Mouse (Mus musculus): ENCODE results near the gene Rbfox2. TPM values are rescaled to one million over a fixed set of nuclear protein-coding genes. Genes with fewer than 3 reads are reported as not detected.
A peak's percentile ranks its signal among the peaks of the same experiment; 100 is the strongest.

The Rbfox2 gene
- total RNA-seq, 2 experiments from 2014 or later, result 54.4 to 64.7 TPM

DNA sequence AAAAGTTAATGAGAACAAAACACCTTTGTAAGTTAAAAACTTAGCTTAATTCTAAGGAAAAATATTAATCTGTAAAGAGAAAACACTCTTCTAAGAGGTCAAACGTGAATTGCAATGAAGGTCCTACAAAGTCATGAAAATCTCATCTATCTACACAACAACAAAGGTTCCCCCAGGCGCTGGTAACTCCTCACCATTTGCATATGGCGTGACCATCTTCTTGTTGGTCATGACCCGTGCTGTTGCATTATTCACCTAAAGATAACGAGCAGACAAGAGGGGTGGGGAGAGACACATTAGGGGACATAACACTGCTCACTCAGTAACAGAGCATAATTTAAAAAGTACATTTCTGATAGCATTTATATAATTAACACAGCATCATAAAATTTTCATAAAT, 204.1 kb downstream of the Rbfox2 start:
- DNase-seq, result no peak

DNA sequence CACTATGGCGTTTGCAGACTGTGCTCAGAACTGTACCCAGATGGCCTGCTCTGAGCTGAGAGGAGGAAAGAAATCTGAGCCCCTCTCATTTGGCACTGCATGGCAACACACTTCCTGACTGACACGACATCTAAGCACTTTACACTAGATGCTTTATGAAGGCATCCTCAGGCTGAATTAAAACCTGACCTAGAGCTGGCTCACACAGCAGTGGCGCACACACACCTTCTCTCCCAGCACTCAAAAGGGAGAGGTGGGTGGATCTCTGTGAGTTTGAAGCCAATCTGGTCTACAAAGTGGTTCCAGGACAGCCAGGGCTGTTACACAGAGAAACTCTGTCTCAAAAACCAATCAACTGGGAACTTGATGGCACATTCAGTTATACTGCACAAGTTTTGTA, 207.0 kb downstream of the Rbfox2 start:
- no peak for DNase-seq

DNA sequence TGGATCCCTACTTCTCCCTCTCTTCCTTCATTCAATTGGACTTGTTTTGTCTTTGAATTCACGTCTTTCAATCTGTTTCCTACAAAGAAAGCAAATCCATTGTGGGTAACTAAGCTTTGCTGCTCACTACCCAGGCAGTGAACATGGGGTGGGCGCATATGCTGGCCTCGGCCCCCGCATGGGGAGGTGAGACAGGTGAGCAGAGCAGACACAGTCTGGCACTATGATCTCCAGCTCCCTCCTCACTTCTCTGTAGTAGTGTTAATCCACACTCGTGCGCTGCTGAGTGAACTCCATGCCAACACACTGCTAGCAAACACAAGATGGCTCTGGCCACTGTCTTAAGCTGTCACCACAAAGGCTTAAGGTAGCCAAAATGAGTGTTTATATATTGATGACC, 209.4 kb downstream of the Rbfox2 start:
- no peak for DNase-seq

- DNase-seq, result peak; percentile 69 to 81
Measured at GRCm38 (mm10) chr15:77095216-77095615, 211.6 kb downstream of the Rbfox2 start.

- DNase-seq, result no peak
Measured at GRCm38 (mm10) chr15:77094431-77094830, 212.4 kb downstream of the Rbfox2 start.

DNA sequence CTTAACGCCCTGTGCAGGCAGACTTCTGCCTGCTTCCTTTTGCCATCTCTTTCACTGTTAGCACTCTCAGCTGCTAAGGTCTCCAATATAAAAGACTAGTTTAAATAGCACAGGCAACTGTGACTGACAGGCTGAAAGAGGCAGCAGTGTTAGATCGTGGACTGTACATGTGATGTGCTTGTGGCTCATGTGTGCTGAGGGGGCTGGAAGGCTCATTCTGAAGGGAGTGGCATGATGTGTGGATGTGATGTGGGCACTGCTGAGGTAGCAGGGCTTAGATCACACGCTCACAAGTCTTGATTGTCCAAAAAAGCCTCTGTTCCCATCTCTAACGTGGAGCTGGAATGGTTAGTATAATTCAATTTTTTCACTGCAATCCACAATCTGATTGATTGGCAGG, 215.4 kb downstream of the Rbfox2 start:
- no peak for DNase-seq

DNA sequence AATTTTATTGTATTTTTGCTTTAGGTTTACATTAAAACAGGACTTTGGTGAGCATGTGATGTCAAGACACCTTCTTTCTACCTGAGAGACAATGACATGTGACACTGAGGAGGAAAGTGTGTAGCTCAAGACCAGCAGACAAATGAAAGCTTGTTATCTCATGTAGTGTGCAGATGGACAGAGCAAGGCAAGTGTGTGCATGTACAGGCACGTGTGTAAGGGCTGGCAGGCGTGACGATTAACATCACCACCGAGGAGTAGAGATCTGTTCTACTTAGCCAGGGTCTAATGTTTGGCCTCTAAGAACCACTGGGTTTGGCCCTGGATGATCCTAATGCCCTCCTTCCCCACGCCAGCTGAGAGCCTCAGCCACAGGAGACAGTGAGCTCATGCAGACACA, 216.3 kb downstream of the Rbfox2 start:
- no peak for DNase-seq

- no peak for DNase-seq
Measured at GRCm38 (mm10) chr15:77089249-77089648, 217.6 kb downstream of the Rbfox2 start.

DNA sequence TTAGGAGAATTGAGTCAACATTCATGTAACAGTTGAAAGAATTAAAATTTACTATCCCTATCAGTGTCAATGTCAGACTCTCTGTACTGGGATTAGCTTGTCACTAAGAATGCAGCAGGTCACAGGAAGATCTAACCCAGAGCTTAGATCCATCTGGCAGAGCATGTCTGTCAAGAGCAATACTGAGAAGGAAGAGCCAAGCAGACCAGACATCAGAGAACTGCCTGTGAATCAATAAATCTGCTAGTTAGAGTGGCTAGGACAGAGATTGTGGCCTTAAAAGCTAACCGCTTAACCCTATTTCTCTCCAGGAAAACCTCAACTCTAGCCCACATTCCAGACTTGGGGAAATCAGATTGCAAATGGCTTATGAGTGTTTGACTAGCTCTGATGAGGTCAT, 220.3 kb downstream of the Rbfox2 start:
- DNase-seq, result no peak

DNA sequence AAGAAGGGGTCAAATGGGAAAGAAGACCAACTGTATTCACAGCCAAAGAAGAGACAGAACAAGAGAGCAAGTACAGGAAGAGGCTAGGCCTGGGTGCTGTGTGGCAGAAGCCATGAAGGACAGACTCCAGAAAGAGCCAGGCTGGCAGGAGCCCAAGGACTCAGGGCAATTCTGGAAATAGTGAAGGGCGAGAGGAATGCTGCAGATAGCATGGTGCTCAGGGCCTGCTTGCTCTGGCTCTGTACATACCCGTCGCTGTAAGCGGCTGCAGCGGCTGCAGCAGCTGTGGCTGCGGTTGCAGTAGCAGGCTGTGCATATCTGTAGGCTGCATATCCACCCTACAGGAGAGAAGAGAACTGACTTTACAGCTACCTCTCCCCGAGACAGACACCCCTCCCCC, 221.0 kb downstream of the Rbfox2 start:
- peak; percentile 93 to 94 for DNase-seq

DNA sequence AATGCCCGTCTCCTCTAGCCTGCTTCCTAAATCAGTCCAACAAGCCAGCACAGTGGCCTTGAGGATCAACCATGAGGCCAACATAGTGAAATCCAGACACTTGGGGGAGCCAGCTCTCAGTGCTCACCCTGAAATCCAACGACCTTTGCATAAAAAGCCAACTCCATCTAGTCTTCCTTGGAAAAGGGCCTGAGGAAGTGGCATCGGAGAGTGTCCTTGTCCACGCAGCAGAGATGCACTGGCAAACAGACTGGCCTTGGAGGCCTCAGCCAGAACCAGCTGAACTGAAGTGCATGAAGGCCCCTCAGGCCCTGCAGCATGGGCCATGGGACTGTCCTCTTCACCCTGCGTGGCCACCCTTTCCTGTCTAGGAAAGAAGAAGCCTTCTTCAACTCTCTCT, 225.3 kb downstream of the Rbfox2 start:
- peak; percentile 70 to 79 for DNase-seq

DNA sequence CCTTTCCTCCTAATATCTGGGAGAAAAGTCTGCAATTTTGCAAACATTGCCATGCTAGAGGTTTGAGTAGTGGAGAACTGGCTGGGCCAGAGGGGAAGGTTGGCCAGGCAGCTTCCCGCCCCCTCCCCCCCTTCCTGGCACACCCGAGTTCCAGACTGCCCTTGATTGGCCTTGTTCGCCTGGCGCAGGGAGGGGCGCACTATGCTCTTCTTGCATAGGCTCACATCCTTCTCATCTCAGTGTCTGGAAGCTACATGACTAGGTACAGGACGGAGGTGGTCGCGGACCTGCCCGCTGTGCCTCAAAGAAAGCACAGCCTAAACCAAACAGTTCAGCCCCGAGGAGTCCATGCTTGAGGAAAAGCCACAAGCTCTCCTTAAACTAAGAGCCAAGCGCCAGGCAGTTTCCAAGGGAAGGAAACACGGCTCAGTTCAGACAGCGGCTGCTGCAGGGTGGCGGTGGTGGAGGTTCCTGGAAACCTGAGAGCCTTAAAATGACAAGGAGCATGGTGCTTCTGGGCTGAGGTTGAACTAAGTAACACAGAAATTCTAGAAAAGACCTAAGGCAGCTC, 226.0 kb downstream of the Rbfox2 start:
- DNase-seq, result peak; percentile 40

DNA sequence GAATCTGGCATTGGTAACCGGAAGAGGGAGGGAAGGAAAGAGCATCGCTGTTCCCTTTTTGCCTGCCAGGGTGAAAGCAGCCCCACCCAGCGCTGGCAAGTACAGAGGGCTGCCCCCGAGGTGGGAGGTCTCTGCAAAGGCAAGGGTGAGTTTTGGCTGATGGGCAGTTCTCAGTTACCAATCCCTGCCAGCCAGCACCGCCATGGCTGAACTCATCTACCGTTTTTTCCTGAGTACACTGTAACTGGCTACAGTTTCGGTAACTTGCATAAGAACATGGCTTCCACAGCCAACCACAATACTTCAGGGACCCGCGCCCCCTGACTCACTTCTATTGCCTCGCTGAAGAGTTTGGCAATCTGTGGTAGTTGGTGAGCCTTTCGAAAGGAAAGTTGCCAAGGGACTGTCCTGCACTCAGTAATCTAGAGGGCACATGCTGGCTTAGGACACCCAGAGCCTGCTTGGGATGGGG, 226.9 kb downstream of the Rbfox2 start:
- DNase-seq, result peak; percentile 44 to 55

- DNase-seq, result no peak
Measured at GRCm38 (mm10) chr15:77079256-77079822, 227.5 kb downstream of the Rbfox2 start.

DNA sequence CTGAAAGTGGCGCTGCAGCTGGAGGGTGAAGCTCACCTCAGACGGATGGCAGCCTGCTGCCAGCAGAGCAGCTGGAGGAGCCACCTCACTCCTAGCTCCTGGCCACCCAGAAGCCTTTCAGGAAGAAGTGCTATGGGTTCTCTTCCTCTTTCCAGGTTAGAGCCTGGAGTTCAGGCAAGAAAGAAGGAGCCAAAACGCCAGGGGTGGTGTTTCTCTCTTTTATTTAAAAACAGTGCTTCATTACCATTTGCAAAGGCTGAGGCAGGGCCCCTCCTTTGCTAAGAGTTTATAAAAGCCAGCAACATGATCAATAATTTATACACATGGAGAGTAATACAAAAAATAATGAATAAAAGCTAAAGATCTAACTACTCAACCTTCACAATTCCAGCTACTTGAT, 228.0 kb downstream of the Rbfox2 start:
- no peak for DNase-seq

- DNase-seq, result no peak
Measured at GRCm38 (mm10) chr15:77077906-77078305, 228.9 kb downstream of the Rbfox2 start.

- peak; percentile 37 to 53 for DNase-seq
Measured at GRCm38 (mm10) chr15:77076523-77076922, 230.3 kb downstream of the Rbfox2 start.

GRCm38 (mm10) chr15:77072556-77073163, 234.1 kb downstream of the Rbfox2 start:
- no peak for DNase-seq

GRCm38 (mm10) chr15:77071501-77071900, 235.3 kb downstream of the Rbfox2 start:
- DNase-seq, result peak; percentile 42 to 63

DNA sequence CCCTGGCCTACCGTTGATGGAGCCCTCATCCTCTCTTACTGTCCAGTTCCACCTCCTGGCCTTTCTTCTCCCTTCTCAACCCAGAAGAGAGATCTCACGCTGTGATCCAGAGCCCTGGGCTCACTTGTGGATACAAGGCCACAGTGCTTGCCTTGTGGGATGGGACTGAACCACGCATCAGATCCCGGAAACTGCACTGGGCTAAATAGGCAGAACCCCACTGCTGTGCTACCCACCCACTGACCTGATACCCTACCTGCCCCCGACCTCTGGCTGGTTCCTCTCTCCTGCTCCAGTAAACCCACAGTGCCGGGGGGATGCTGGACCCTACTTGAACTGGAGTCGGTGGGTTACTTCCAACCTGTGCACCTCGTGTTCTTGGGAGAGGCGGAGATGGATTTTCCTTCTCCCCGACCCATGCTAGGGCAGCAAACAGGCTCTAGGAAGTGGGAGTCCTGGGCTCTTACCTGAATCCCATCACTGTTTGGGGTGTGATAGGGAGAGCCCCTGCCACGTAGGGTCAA, 236.0 kb downstream of the Rbfox2 start:
- DNase-seq, result no peak

- DNase-seq, result peak in 1 of 2 experiments; percentile 34
Measured at GRCm38 (mm10) chr15:77069019-77069418, 237.8 kb downstream of the Rbfox2 start.

DNA sequence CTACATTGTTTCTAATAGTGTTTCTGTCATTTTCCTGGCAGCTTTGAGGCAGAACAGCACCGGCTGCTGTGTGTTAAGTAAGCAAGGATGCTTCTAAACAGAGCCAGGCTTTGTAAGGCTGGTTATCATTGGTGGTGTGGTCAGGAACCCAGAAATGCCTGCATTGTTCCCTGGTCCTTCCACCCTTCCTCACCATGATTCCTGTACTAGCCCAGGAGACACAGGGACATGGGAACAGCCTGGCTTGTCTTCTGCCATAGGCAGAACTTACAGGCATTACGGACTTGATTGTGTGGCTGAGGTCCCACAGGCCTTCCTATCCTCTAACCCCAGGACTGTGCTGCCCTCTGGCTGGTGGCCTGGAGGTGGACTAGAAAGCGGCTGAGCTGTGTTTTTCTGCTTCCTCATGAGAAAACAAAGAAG, 238.4 kb downstream of the Rbfox2 start:
- peak; percentile 52 to 57 for DNase-seq

- DNase-seq, result no peak
Measured at GRCm38 (mm10) chr15:77066233-77066632, 240.6 kb downstream of the Rbfox2 start.

All from adrenal gland, postnatal 36 days (tissue).